Mouse (Mus musculus) right cerebral cortex, postnatal 4 days (tissue): Measurements from ENCODE around the gene Ptpn23.
A peak's percentile ranks its signal among the peaks of the same experiment; 100 is the strongest.
"Not testable (repeated sequence)": the region's sequence is repeated elsewhere in the genome, so short reads cannot be mapped to it uniquely, and the experiment has no call there.

Experiments used
- DNase-seq: peaks from one replicate; pipeline ENCODE4 v3.0.0-alpha.2; 2022

Gene Ptpn23

DNA sequence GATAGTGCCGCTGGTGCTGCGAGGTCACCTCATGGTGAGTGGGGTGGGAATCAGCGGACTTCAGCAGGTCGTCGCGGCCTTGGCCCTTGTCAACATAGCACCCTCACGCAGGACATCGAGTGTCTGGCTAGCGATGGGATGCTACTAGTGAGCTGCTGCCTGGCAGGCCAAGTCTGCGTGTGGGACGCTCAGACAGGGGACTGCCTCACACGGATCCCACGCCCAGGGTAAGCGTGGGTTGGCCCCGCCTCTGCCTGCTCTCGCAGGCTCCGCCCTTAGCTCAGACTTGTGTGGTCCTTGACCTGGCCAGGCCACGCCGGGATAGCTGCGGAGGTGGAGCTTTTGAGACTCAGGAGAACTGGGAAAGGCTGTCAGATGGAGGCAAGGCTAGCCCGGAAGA is 27.4 kb downstream of the Ptpn23 start:
- DNase-seq, result peak; percentile 6

DNA sequence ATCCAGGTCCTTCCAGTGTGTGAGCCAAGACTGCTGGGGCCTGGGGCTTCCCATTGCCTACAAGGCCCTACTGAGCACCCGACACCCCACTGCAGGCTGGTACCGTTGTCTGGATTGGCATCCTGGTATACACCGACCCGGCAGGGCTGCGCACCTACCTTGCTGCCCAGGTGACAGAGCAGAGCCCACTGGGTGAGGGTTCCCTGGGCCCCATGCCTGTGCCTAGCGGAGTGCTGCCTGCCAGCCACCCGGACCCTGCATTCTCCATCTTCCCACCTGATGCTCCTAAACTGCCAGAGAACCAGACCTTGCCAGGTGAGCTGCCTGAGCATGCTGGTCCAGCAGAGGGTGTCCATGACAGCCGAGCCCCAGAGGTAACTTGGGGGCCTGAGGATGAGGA is 28.7 kb downstream of the Ptpn23 start:
- no peak for DNase-seq

DNA sequence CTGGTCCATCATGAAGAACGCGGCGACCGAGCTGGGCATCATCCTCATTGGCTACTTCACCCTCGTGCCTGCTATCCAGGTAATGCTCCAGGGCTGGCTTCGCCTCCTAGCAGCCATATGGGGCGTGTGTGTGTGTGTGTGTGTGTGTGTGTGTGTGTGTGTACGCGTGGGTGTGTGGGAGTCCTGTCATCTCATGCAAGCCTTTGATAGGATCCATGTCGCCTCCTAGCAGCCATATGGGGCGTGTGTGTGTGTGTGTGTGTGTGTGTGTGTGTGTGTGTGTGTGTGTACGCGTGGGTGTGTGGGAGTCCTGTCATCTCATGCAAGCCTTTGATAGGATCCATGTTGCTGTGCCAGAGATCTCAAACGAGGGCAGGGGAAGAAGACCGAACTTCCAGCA is 30.4 kb downstream of the Ptpn23 start:
- DNase-seq, result not testable (repeated sequence)

DNA sequence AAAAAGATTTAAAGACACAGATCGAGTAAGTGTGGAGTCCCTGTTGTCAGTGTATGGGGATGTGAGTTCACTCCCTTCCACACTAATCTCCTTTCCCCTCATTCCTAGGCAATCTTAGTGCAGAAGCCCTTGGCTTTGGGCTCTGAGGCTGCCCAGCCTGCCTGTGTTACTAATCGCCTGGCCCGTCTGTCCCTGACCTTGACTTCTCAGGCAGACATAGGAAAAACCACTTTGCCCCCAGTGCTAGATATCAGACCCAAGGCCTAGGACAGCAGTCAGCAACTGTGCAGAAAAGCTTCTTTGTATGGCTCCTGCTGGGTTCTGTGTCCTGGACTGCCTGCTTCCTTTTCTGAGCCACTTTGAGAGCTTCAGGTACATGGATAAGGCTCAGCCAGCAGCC is 32.3 kb downstream of the Ptpn23 start:
- no peak for DNase-seq

DNA sequence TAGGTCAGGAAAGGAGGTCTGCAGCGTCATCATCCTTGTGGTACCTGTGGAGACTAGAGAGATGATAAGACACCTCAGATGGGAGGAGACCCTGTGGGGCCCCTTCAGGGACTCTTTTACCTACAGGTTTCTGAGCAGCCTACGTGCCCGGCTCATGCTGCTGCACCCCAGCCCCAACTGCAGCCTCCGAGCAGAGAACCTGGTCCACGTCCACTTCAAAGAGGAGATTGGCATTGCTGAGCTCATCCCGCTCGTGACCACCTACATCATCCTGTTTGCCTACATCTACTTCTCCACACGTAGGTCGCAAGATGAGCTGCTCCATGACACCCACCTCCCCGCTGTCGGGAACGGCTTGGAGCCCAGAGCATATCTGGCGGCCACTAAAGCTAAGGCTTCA is 34.1 kb downstream of the Ptpn23 start:
- no peak for DNase-seq

DNA sequence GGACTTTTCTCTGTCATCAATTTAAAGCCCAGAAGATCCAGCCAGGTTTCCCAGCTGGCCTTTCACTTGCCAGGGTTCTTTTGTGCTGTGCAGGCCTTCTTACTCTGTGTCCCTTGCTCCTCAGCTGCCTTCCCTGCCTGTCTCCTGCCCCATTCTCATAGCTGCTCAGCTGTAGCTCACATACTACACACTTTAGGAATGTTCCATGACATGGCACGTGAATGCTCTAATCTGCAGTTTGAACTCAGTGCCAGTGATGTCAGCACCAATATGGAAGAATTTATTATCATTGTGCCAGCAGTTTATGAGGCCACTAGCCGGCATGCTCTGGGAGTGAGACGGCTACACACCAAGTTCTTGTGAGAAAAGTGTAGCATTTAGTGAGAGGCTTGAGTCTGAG is 38.2 kb downstream of the Ptpn23 start:
- DNase-seq, result no peak

DNA sequence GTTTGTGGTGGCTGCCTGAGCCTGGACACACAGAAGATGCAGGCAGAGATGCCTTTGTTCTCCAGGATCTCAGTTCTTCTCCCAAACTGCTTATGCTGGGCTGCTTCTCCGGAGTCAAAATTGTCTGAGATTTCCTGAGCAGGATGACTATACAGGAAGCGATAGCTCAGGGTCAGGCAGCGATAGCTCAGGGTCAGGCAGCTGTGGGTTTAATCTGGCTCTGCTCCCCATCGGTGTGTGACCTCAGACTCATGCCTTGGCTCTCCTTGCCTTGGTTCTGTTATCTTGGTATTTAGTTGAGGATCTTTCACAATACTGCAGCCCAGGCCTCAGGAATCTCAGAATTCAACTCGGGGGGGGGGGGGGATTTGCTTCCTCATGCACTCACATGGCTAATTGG is 41.3 kb downstream of the Ptpn23 start:
- no peak for DNase-seq

DNA sequence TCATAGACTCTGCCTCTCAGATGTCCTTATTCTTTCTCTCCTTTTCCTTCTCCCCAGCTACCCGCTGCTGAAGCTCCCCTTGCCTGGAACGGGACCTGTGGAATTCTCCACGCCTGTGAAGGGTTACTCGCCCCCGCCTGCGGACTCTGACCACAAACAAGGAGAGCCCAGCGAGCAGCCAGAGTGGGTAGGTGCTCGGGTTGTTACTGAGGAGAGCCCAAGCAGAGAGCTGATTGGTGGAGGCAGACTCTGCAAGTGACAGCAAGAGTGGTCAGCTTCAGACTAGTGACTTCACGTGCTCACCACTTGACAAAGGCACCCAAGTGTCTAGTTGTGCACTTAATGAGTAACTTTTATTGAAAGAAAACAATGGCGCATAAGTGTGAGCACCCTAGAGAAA is 45.7 kb downstream of the Ptpn23 start:
- no peak for DNase-seq

DNA sequence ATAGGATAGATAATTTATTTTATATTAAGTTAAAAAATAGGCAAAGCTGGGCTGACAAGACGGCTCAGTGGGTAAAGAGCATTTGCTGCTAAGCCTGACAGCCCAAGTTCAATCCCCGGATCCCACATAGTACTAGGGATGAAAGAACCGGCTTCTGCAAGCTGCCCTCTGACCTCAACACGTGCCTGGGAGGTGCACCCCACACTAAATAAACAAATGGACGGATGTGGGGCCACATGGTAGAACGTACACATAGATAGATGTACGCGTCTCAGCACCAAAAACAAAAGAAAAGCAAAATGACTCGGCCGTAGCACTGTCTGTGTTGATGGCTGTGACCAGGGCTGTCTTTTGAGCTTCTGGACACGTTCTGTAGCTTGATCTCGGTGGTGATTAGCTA is 46.7 kb downstream of the Ptpn23 start:
- no peak for DNase-seq

DNA sequence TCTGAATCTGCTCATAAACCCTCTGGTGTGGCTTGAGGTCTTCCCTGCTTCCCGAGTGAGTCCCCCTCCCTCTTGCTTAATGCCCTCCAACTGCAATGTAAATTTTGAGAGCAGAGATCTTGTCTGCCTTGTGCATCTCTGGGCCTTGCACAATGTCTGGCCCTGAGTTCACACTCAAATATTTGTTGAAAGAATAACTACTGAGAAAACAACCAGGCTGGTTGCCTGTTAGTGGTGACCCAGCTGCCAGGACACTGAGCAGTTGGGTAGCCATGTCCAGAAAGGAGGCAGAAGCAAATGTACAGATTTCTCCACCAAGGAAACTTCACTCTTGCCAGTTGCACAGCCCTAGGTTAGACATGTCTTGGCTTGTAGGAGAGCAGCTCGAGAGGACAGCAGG is 49.7 kb downstream of the Ptpn23 start:
- DNase-seq, result no peak

DNA sequence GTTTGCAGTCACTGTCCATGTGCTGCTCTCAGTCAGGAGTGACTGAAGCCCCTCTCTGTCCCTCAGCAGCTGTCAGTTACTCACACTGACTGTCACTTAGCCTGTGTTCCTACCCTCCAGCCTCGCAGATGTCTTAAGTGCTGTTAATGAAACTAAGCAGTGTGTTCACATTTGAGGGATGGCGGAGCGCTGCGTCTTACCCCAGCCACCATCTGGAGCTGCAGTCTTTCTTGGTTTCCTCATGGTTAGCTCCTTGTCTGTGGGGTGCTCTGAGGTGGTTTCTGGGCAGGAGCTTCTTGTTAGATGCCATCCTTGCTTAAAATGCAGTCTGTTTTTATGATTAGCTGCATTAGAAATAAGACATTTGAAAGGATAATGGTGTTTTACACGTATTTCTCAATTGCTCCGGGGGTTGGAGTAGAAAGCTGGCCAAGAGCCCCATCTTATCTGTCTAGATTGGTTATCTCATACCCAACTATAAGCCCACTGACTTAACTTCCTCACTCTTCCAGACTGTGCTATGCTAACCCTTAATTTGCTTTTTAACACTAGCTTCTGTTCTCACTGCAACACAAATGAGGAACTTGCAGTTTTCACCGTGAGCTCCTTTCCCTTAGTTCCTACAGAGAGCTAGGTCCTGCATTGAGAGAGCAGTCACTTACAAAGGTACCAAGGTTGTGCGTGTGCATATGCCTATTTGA is 55.9 kb downstream of the Ptpn23 start:
- no peak for DNase-seq

DNA sequence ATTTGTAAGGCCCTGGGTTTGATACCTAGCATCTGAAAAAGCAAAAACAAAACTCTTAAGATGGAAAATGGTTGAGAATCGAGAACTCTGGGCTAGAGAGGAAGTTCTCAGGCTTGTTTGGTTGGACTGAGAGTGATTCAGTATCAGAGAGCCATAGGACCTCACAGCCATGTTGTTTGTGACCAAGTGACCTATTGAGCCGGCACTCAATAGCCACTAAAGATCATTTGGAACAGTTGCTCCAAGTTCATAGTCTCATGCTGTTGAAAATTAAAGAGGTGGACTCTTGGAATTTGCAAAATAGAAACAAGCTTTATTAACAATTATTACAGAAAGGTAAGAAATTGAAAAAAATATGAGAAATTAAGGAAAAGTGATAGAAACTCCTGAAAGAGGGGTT is 56.7 kb downstream of the Ptpn23 start:
- no peak for DNase-seq

DNA sequence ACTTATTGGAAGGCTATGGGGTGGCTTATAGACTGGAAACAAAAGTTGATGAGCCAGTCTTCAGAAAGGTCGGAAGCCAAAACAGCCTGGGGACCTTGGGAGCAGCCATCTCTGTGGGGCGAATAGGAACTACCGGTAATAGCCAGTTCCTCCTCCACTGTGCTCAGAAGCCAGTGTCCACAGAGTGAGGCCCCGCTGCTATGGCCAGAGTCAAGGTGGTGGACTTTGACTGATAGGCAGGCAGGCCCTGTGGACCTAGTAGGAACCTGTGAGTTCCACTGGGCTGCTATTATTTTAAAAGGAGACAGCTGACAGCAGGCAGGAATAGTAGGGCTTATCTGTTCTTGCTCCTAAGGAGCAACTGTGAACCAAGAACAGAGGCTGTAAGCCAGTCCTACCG is 57.4 kb downstream of the Ptpn23 start:
- no peak for DNase-seq

DNA sequence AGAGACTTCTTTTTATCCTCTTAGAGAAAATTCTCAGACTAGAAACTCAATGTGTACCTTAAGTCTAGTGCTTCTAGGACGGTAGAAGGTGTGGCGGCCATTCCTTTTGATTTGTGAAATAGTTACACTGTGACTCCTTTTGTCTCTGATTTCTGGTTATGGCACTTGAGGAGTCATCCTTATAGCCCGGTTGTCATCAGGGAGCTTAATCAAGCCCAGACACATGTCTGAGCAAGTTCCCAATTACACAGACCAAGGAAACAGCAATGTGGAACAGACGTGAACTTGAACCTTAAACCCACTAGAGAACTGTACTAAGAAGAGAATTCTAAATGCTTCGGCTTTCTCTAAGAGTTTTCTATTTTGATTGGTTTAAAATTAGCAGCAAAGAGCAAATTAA is 57.8 kb downstream of the Ptpn23 start:
- DNase-seq, result no peak

DNA sequence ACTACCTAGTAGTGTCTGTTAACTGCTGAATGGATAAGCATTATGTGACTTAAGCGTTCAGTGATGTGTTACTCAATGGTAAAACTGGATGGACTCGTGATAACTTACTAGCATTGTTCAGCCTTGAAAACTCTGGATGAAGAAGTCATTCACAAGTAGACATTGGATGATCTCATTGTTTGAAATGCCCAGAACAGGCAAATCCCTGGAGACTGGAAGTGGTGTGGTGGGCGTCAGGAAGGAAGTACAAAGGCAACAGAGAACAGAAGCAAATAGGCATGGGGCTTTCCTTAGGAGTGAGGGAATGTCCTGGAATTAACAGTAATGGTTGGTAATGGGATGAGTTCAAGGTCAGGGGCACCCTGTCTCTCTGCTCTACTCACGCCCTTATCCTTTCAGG is 59.1 kb downstream of the Ptpn23 start:
- DNase-seq, result no peak

DNA sequence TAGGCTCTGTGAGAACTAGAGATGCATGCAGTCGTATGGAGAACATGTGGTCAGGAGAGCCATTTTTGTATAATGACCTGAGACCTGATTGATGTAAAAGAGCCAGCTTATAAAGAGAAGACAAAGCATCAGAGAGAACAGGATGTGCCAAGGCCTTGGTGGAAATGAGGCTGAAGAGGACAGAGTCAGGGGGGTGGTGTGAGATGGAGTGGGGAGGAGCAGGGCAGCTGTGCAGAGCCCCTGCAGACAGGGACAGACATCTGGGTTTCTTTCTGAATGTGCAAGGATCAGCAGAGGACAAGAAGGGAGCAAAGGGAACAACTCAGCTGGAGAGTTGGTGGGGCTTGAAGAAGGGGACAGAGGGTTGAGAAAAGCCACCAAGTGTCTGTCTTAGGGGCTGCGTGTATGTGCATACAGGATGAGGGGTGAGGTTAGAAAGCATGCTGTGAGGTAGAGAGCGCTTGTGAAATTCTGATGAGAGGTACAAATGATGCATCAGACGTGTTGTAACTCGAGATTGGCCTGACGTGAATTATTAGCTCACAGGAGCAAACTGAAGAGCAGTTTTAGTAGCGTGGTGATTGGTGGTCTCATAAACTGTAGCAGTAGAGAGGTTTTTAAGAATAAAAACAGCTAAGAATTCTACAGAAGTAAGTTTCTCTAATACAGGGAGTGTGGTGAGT is 62.8 kb downstream of the Ptpn23 start:
- no peak for DNase-seq

DNA sequence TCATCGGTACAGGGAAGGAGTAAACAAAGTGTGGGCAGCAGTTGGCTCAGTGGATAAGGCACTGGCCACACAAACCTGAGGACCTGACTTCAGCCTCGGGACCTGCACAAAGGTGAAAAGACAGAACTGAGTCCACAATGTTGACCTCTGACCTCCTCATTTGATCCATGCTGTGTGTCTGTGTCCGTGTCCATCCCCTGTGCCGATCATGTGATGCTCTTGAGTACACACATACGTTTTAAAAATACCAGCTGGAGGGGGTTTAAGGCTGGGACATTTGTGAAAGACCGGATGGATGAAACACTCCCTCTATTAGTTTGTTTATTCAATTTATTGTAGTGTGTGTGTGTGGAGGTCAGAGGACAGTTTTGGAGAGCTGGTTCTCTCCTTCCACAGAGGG is 64.2 kb downstream of the Ptpn23 start:
- DNase-seq, result no peak

DNA sequence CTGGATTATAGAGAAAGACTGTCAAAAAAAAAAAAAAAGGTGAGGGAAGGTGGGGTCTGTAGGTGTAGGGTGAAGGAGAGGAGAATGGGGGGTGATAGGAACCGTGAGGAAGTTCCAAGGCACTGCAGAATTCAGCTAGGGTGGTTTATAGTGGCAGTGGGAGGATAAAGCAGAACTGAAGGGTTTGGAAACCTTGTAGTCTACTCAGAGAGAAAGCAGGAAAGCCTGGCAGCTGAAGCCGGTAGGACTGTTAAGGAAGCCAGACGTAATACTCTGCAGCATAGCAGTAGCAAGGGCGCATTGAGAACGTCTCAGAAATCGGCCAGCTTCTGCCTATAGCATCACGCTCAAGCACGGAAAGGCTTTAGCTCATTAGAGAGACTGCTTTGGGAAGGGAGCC is 66.0 kb downstream of the Ptpn23 start:
- DNase-seq, result no peak

DNA sequence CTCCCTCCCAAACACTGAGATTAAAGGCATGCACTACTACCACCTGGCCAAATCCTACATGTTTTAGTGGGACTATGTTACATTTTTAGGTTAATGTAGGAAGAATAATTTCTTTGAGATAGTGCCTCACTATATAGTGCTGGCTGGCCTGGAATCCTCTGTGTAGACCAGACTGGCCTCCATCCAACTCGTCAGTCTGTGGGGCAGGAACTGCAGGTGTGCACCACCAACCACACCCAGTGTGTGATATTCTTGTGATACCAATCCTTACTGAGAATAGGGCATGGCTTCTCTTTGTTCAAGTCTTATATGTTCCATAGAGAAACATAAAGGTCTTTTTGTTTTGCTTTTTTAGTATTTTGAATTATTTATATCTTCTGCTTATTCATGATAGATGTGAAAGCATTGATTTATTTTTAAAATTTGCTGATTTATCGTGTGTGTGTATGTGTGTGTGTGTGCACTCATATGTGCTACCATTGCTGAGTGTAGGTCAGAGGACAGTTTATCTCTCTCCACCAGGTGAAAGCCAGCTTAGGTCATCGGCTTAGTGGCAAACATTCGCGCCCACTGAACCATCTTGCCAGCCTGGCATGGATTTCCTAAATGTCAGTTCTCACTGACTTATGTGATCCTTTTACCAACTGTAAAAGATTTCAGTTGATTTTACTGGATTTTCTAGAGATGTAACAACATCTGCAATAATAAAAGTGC is 67.8 kb downstream of the Ptpn23 start:
- DNase-seq, result no peak
